Mouse (Mus musculus): ENCODE measurements at regions not wholly inside any gene's neighbourhood (a gene's known extent, or its start where the extent isn't known, plus 50 kb on each side); places are given as distances from the start of the nearest gene placed in this dataset.

- TF ChIP-seq CTCF (conservative IDR thresholded peaks at IDR 0.05) = no peak
- Histone ChIP-seq H3K4me3 (no peak overlapping the region), H3K27ac (no peak overlapping the region)
- peak in 1 of 2 experiments; percentile 25 for DNase-seq (ENCODE audit: low spot score in 2 of 2)
Measured at GRCm38 (mm10) chr11:93808431-93808830, 77.1 kb downstream of the Utp18 start.

- no peak for DNase-seq (ENCODE audit: low spot score in 2 of 2)
- no peak for TF ChIP-seq CTCF (conservative IDR thresholded peaks at IDR 0.05)
- no peak overlapping the region for H3K27ac ChIP-seq
- no peak overlapping the region for H3K4me3 ChIP-seq
Measured at GRCm38 (mm10) chr11:93807205-93807604, 78.4 kb downstream of the Utp18 start.

- DNase-seq (ENCODE audit: low spot score in 2 of 2) = no peak
Measured at GRCm38 (mm10) chr11:93771143-93771940, 114.2 kb downstream of the Utp18 start.

GRCm38 (mm10) chr11:93765961-93766360 is 119.6 kb downstream of the Utp18 start:
- Histone ChIP-seq H3K4me3 (no peak overlapping the region), H3K27ac (no peak overlapping the region)
- no peak for TF ChIP-seq CTCF (conservative IDR thresholded peaks at IDR 0.05)

More at GRCm38 (mm10) chr11:93771143-93771940, 114.2 kb downstream of the Utp18 start:
- Histone ChIP-seq H3K4me3 (no peak overlapping the region), H3K27ac (peak overlapping the region; percentile 32; the same call in 1 of the 2 replicates)
- TF ChIP-seq CTCF (conservative IDR thresholded peaks at IDR 0.05) = no peak

DNA sequence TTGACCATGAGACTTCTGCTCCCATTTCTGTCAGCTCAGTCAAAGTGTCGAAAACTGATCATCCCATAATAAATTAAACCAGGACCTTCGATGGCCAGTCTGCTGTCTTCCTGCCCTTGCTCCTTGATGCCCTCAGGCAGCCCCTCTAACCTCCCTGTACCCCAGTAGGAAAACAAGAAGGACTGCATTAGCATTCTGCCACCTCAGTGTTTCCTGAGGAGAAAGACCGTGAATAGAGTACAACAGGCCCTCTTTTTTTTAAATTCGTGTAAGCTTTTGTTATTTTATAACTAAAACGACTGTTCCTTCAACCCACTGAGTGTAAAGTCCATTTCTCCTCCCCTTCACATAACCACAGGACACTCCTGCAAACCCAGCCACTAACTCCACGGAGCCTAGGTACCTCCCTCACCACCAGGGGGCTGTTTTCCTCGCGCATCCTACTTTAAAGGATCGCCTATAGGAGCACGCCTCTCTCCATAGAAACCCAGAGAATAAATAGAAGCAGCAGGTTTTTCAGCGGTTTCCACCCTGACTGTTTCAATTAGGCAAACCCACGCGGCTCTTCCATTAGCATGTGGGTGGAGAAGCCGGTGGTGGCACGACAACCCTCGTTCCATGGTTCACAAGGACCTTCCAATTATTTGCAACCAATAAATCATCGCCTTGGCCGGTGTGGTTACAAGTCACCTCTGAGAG is 122.6 kb downstream of the Utp18 start:
- peak; percentile 60 to 67 for DNase-seq (ENCODE audit: low spot score in 2 of 2)
- Histone ChIP-seq H3K27ac (peak overlapping the region; percentile 71), H3K4me3 (peak overlapping the region; percentile 17)
- TF ChIP-seq CTCF (conservative IDR thresholded peaks at IDR 0.05) = peak; percentile 76

More at GRCm38 (mm10) chr11:93765961-93766360, 119.6 kb downstream of the Utp18 start:
- DNase-seq (ENCODE audit: low spot score in 2 of 2) = no peak

DNA sequence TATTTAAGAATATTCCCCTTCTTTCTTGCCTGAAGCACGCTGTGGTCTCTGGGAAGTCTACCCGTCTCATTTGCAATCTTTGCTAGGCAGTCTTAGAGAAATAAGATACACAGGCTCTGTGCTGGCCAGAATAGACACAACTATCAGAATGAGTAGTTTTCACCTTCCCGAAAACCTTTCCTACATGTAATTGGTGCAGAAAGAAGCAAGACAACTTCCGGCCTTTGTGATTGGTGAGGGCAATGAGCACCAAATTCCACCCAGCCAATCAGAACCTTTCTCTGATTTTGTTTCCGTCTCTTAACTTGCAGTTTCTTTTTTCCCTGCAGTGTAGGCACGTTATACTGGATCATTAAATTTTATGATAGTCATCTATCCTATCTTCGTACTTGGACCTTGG is 127.7 kb downstream of the Utp18 start:
- H3K4me3 ChIP-seq = no peak overlapping the region
- no peak overlapping the region for H3K27ac ChIP-seq
- DNase-seq (ENCODE audit: low spot score in 2 of 2) = no peak
- no peak for TF ChIP-seq CTCF (conservative IDR thresholded peaks at IDR 0.05)

DNA sequence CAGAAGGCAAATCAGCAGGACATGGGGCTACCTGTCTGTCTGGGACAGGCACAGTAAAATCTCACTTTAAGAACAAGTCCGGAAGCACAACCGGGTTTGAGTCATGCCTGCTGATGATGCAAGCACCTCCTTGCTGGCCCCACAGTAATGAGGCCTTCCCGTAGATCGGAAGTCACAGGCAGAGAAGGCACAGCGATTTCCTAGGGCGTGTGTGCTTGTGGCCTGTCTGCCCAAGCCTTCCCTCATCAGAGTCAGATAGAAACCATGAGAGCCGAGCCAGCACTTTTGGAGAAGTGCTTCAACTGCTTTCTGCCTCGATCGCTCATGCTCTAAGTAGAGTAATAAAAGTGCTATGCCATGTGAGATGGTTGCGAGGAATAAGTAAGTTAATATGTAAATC is 148.9 kb downstream of the Utp18 start:
- H3K27ac ChIP-seq = no peak overlapping the region
- no peak for TF ChIP-seq CTCF (conservative IDR thresholded peaks at IDR 0.05)
- H3K4me3 ChIP-seq = no peak overlapping the region
- no peak for DNase-seq (ENCODE audit: low spot score in 2 of 2)

- no peak for DNase-seq (ENCODE audit: low spot score in 2 of 2)
- H3K4me3 ChIP-seq = no peak overlapping the region
- TF ChIP-seq CTCF (conservative IDR thresholded peaks at IDR 0.05) = no peak
Measured at GRCm38 (mm10) chr11:93733568-93734185, 151.9 kb downstream of the Utp18 start.

GRCm38 (mm10) chr11:93729119-93729518 is 156.4 kb downstream of the Utp18 start:
- no peak for TF ChIP-seq CTCF (conservative IDR thresholded peaks at IDR 0.05)
- DNase-seq (ENCODE audit: low spot score in 2 of 2) = no peak
- Histone ChIP-seq H3K4me3 (no peak overlapping the region), H3K27ac (no peak overlapping the region)

More at GRCm38 (mm10) chr11:93733568-93734185, 151.9 kb downstream of the Utp18 start:
- H3K27ac ChIP-seq = no peak overlapping the region

GRCm38 (mm10) chr11:93725242-93725641 is 160.3 kb downstream of the Utp18 start:
- TF ChIP-seq CTCF (conservative IDR thresholded peaks at IDR 0.05) = no peak
- Histone ChIP-seq H3K27ac (no peak overlapping the region), H3K4me3 (no peak overlapping the region)
- no peak for DNase-seq (ENCODE audit: low spot score in 2 of 2)

DNA sequence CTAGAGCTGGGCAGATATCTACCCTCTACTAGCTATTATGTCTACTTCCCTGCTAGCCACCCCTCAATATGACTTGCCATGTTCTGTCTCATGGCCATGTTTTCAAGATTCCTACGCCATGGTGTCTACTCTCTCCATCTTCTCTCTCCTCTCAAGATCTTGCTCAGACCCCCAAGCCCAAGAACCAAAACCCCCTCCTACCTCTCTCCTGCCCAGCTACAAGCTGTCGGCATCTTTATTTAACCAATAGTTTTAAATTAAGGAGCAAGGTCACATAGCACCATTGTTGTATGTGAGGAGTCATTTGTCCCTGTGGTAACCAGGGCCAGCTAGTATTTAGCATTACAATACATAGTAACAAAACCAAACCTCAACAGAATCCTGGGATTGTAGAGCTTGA is 166.4 kb downstream of the Utp18 start:
- H3K4me3 ChIP-seq = no peak overlapping the region
- no peak for DNase-seq (ENCODE audit: low spot score in 2 of 2)
- no peak for TF ChIP-seq CTCF (conservative IDR thresholded peaks at IDR 0.05)
- H3K27ac ChIP-seq = no peak overlapping the region

DNA sequence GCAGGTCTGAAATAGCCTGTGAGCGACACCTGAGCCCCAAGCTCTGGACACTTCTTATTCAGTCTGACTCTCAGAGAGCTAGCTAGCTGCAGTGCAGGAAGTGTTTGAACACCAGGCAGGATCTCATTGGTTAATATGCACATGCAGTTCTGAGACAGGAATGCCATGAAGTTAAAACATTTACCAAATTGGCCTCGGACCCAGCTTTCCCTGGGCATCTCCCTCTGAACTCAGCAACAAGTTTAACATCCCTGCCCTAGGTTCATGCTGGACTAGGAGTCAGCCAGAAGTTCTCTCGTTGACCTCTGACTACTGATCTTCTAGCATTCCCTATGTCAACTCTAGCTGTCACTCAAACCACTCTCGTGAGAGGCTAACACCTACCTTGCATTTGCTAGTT is 175.9 kb downstream of the Utp18 start:
- TF ChIP-seq CTCF (conservative IDR thresholded peaks at IDR 0.05) = no peak
- no peak overlapping the region for H3K27ac ChIP-seq
- no peak for DNase-seq (ENCODE audit: low spot score in 2 of 2)
- H3K4me3 ChIP-seq = no peak overlapping the region

- DNase-seq (ENCODE audit: low spot score in 2 of 2) = no peak
- TF ChIP-seq CTCF (conservative IDR thresholded peaks at IDR 0.05) = no peak
- Histone ChIP-seq H3K27ac (no peak overlapping the region), H3K4me3 (no peak overlapping the region)
Measured at GRCm38 (mm10) chr11:93696982-93697541, 188.5 kb downstream of the Utp18 start.
